ENCODE assay signal across 9 mouse cellular contexts in the genomic region with DNA sequence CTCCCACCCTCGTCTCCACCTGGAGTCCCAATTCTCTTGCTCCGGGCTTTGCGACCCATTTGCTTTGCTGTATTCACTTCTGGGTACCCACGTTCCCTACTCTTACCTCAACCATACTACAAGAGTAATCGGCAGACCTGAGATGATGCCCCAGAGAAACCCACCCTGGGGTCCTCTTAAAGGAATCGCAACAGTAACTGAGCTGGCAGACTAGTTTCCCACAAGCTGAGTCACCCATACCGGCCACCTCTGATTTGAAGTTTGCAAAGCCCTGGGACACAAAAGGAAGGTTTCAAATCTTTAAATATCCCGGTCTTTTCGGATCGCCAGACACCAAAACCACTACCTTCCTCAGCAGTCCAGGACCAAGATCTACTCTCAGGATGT. TPM values are rescaled to one million over a fixed set of nuclear protein-coding genes. Genes with fewer than 3 reads are reported as not detected.
DNase-seq lines count a peak whose midpoint lies in the region; ATAC-seq lines count a peak whose summit lies in the region.
"Had no signal": no experiment of that assay in that cellular context is flagged by ENCODE, and none has a peak within 500 bp of the region (broad histone marks: within the 10 kb centered on the region; RNA-seq: fewer than 3 reads in every experiment).

No protein-coding gene starts in this region.

- H3K27ac ChIP-seq in heart, embryonic 12.5 days (ENCODE audit: poor library complexity, severe bottlenecking), result no peak overlapping the region
- no peak overlapping the region for H3K27ac ChIP-seq in embryonic facial prominence, embryonic 10.5 days (replicated peaks)
- no peak overlapping the region for H3K27ac ChIP-seq in hindbrain, embryonic 15.5 days (replicated peaks)
- no peak overlapping the region for H3K27ac ChIP-seq in midbrain, embryonic 14.5 days (replicated peaks; ENCODE audit: low read depth, low read length)
- H3K27ac ChIP-seq: macrophage had no signal

- no peaks in the 10 kb centered on the region for H3K36me3 ChIP-seq in heart, embryonic 12.5 days
- no peaks in the 10 kb centered on the region for H3K36me3 ChIP-seq in embryonic facial prominence, embryonic 10.5 days (replicated peaks)
- H3K36me3 ChIP-seq in hindbrain, embryonic 15.5 days, result no peaks in the 10 kb centered on the region
- H3K36me3 ChIP-seq in midbrain, embryonic 14.5 days (ENCODE audit: control insufficient read depth, insufficient read depth, low read length), result no peaks in the 10 kb centered on the region

- no peak for DNase-seq in heart, postnatal 36 days
- DNase-seq in embryonic facial prominence, embryonic 10.5 days (ENCODE audit: low spot score), result no peak
- DNase-seq in midbrain, embryonic 14.5 days, result no peak
- DNase-seq in frontal cortex, adult 2 months (ENCODE audit: extremely low spot score in 1 of 2, low spot score in 1 of 2), result no peak
- DNase-seq in adrenal gland, adult 2 months, result no peak
- no peak for DNase-seq in gastrocnemius, postnatal 36 days

- no peak for ATAC-seq in heart, embryonic 12.5 days (ENCODE audit: insufficient number of reproducible peaks, low FRiP score)
- no peak; the same call in 1 of the 2 replicates for ATAC-seq in hindbrain, embryonic 15.5 days (ENCODE audit: low FRiP score, low read depth)
- no peak for ATAC-seq in midbrain, embryonic 14.5 days (ENCODE audit: low FRiP score, low TSS enrichment)

- intact Hi-C loops in heart, postnatal 36 days (cut with DNase I), result no loop called here
- intact Hi-C loops in gastrocnemius, postnatal 36 days (cut with DNase I), result no loop called here

- H3K4me3 ChIP-seq in heart, embryonic 12.5 days, result peak overlapping the region; percentile 46
- H3K4me3 ChIP-seq in embryonic facial prominence, embryonic 10.5 days, result peak overlapping the region; percentile 54
- H3K4me3 ChIP-seq in hindbrain, embryonic 15.5 days, result peak overlapping the region; percentile 23
- no peak overlapping the region; the same call in 1 of the 2 replicates for H3K4me3 ChIP-seq in midbrain, embryonic 14.5 days (replicated peaks; ENCODE audit: low read depth, low read length)

- peak overlapping the region; percentile 79 for H3K4me2 ChIP-seq in heart, embryonic 12.5 days
- H3K4me2 ChIP-seq in hindbrain, embryonic 15.5 days, result peak overlapping the region; percentile 54
- peak overlapping the region; percentile 48 for H3K4me2 ChIP-seq in midbrain, embryonic 14.5 days (ENCODE audit: low read length)

- peaks cover 93% of the 10 kb centered on the region for H3K27me3 ChIP-seq in heart, embryonic 12.5 days (replicated peaks)
- H3K27me3 ChIP-seq in embryonic facial prominence, embryonic 10.5 days (replicated peaks; ENCODE audit: low read depth, poor library complexity, severe bottlenecking), result peaks cover 99% of the 10 kb centered on the region
- H3K27me3 ChIP-seq in hindbrain, embryonic 15.5 days, result peaks cover 85% of the 10 kb centered on the region
- peaks cover 94% of the 10 kb centered on the region for H3K27me3 ChIP-seq in midbrain, embryonic 14.5 days (ENCODE audit: control insufficient read depth, insufficient read depth, low read length)

- peaks cover 32% of the 10 kb centered on the region for H3K4me1 ChIP-seq in heart, embryonic 12.5 days (replicated peaks)
- H3K4me1 ChIP-seq in embryonic facial prominence, embryonic 10.5 days, result peaks cover 31% of the 10 kb centered on the region
- H3K4me1 ChIP-seq in hindbrain, embryonic 15.5 days (replicated peaks), result peaks cover 17% of the 10 kb centered on the region
- peaks cover 5% of the 10 kb centered on the region for H3K4me1 ChIP-seq in midbrain, embryonic 14.5 days (ENCODE audit: control insufficient read depth, insufficient read depth, low read length)

- WGBS in heart, embryonic 12.5 days, result 1% methylated on average over 10 of the region's 10 CpGs
- under 1% methylated on average over 10 of the region's 10 CpGs for WGBS in embryonic facial prominence, embryonic 10.5 days
- under 1% methylated on average over 10 of the region's 10 CpGs for WGBS in hindbrain, embryonic 15.5 days
- 2% methylated on average over 10 of the region's 10 CpGs for WGBS in midbrain, embryonic 14.5 days

- H3K9ac ChIP-seq in heart, embryonic 12.5 days, result no peak overlapping the region
- H3K9ac ChIP-seq in hindbrain, embryonic 15.5 days, result no peak overlapping the region
- H3K9ac ChIP-seq in midbrain, embryonic 14.5 days (replicated peaks; ENCODE audit: low read length), result no peak overlapping the region

- no peaks in the 10 kb centered on the region for H3K9me3 ChIP-seq in heart, embryonic 12.5 days (replicated peaks)
- H3K9me3 ChIP-seq in embryonic facial prominence, embryonic 10.5 days, result no peaks in the 10 kb centered on the region
- no peaks in the 10 kb centered on the region for H3K9me3 ChIP-seq in hindbrain, embryonic 15.5 days
- H3K9me3 ChIP-seq in midbrain, embryonic 14.5 days (ENCODE audit: control insufficient read depth, low read length), result no peaks in the 10 kb centered on the region

RNA-seq across cellular contexts. Expression of a gene that starts 0.7 kb away (rescaled TPM):
- 0.13 and 0.45 TPM in 2 replicates for polyA plus RNA-seq in heart, embryonic 12.5 days (2016; fragmentation: Nextera tagmentation; extraction: Ambion mirVana)
- under 1 TPM in 1 of 2 experiments, not detected in 1; 0.31 TPM for total RNA-seq in heart, postnatal 36 days (2021)
- polyA plus RNA-seq in embryonic facial prominence, embryonic 10.5 days (2016; fragmentation: Nextera tagmentation; extraction: Ambion mirVana), result 1.6 and 5.3 TPM in 2 replicates
- polyA plus RNA-seq in hindbrain, embryonic 15.5 days (2015; fragmentation: Nextera tagmentation; extraction: Ambion mirVana), result 0.12 TPM in 1 of 2 replicates, not detected in the other
- 0.17 and 0.18 TPM in 2 replicates for polyA plus RNA-seq in midbrain, embryonic 14.5 days (2014; fragmentation: Nextera tagmentation; extraction: Ambion mirVana)
- 0.48 and 0.56 TPM in 2 replicates for polyA plus RNA-seq in frontal cortex, adult 2 months (2012; rRNA removed)
- under 1 TPM in 1 of 2 experiments, not detected in 1; 0.69 TPM for total RNA-seq in adrenal gland, adult 2 months (2021)
- 0.61 and 0.80 TPM in 2 replicates for polyA plus RNA-seq in adrenal gland, adult 2 months (2012; rRNA removed)
- not detected for total RNA-seq in gastrocnemius, postnatal 36 days (2021)
- polyA plus RNA-seq: macrophage had no signal
